Mouse (Mus musculus) liver, adult 2 months (tissue): ENCODE results near the gene Ccpg1os. TPM values are rescaled to one million over a fixed set of nuclear protein-coding genes. Genes with fewer than 3 reads are reported as not detected.

Experiments used
- DNase-seq: peaks from one replicate; pipeline ENCODE4 v3.0.0-alpha.2; 2011; ENCODE audit warnings: low read depth, low spot score; ENCODE audit errors: extremely low read depth
- H3K27ac ChIP-seq: fragments of 200-500 bp; replicated peaks from 2 replicates; pipeline ENCODE4 v1.5.1; 2012; ENCODE audit warnings: low read depth, mild to moderate bottlenecking, control low read depth, inconsistent platforms, low read length; ENCODE audit not compliant: insufficient read depth
- H3K27me3 ChIP-seq: fragments of 200-500 bp; 2 replicates; pipeline ENCODE4 v1.6.1; 2012; ENCODE audit warnings: mild to moderate bottlenecking, moderate library complexity, low read length, inconsistent platforms; ENCODE audit not compliant: control insufficient read depth, insufficient read depth
- H3K36me3 ChIP-seq: fragments of 200-500 bp; 2 replicates; pipeline ENCODE4 v1.6.1; 2012; ENCODE audit warnings: low read length, inconsistent platforms; ENCODE audit not compliant: control insufficient read depth, insufficient read depth
- H3K4me1 ChIP-seq: fragments of 200-500 bp; 2 replicates; pipeline ENCODE4 v1.6.1; 2011; ENCODE audit warnings: low read length; ENCODE audit not compliant: control insufficient read depth, insufficient read depth
- H3K4me3 ChIP-seq: fragments of 200-500 bp; 2 replicates; pipeline ENCODE4 v1.5.1; 2011; ENCODE audit warnings: low read depth, mild to moderate bottlenecking, control low read depth, low read length, moderate library complexity; ENCODE audit not compliant: insufficient read depth
- H3K79me2 ChIP-seq: fragments of 200-500 bp; 2 replicates; pipeline ENCODE4 v1.6.1; 2012; ENCODE audit warnings: inconsistent platforms, mild to moderate bottlenecking, low read length, moderate library complexity; ENCODE audit not compliant: control insufficient read depth, insufficient read depth
- H3K9ac ChIP-seq: fragments of 200-500 bp; 2 replicates; pipeline ENCODE4 v1.6.1; 2012; ENCODE audit warnings: low read depth, mild to moderate bottlenecking, control low read depth, inconsistent platforms, low read length
- CTCF ChIP-seq: fragments of 200-500 bp; IDR thresholded peaks from 2 replicates; pipeline ENCODE4 v1.5.1; 2011; ENCODE audit warnings: low read depth, low read length, control low read depth
- POLR2A ChIP-seq: fragments of 200-500 bp; IDR thresholded peaks from 2 replicates; pipeline ENCODE4 v1.6.1; 2011; ENCODE audit warnings: low read length, control low read depth; ENCODE audit not compliant: insufficient read depth; ENCODE audit errors: extremely low read depth
- WGBS: fragments of 180-500 bp; shearing (Covaris S2); methylation state at CpG from one replicate; pipeline ENCODE4 v1.1.7; 2018; 5-methylcytosine and 5-hydroxymethylcytosine counted together
- polyA plus RNA-seq: library from polyadenylated mRNA; depleted of rRNA; stranded (reverse); fragments of >200 nt; gene quantifications from 2 replicates; pipeline ENCODE4 v1.2.3, GENCODE M21; 2012
- total RNA-seq: library from RNA; depleted of rRNA; stranded (reverse); fragments of >200 nt; gene quantifications from 2 replicates; pipeline ENCODE4 v1.2.3, GENCODE M21; 2014

The Ccpg1os gene
- total and polyA plus RNA-seq, 2 experiments = 9.4 to 15.8 TPM

DNA sequence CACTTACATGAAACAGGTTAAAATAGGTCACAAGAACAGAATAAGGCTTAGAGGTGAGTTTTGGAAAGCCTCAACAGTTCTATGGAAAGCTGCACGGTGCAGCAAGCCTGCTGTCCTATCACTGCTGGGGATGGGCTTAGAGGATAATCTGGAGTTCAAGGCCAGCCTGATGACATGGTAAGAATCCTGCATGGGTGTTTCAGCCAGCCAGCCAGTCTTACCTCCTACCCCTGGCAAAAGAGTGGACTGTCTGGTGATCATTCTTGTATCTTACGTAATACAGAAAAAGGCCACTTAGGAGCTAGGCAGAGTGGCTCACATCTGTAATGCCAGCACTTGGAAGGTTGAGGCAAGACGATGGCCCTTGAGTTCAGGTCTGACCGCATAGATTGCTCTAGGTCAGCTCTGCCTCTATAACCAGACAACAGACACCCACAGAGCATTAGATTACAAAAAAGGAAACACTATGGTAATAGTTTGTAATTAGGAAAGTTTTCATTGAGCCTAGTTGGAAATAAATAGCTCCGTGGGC, 35.5 kb upstream of the Ccpg1os start:
- TF ChIP-seq POLR2A (no peak), CTCF (no peak)
- H3K9ac ChIP-seq = no peak overlapping the region
- no peaks in the 10 kb centered on the region for H3K4me1 ChIP-seq
- H3K79me2 ChIP-seq = no peaks in the 10 kb centered on the region
- DNase-seq = no peak
- no peak overlapping the region for H3K27ac ChIP-seq
- WGBS = 87% methylated on average over 5 of the region's 5 CpGs
- H3K4me3 ChIP-seq = no peak overlapping the region
- peaks cover 15% of the 10 kb centered on the region for H3K36me3 ChIP-seq
- H3K27me3 ChIP-seq = no peaks in the 10 kb centered on the region

DNA sequence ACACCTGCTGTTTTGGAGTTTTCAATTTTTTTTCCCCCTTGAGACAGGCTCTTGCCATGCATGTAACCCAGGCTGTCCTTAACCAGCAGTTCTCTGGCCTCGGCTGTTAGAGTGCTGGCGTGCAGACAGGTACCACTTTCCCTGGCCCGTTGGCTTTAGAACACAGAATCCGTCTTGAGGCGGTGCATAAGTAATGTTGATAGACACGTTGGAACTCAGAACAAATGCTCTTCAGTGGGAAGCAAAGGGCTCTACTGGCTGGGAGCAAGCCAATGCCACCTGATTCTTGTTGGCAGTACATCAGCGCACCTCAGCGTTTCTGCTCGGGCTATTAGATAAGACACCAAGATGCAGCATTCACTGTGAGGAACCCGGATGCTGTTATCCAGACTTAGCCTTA, 34.7 kb upstream of the Ccpg1os start:
- WGBS = 93% methylated on average over 10 of the region's 10 CpGs
- Histone ChIP-seq H3K36me3 (peaks cover 16% of the 10 kb centered on the region), H3K4me1 (no peaks in the 10 kb centered on the region), H3K27me3 (no peaks in the 10 kb centered on the region), H3K27ac (no peak overlapping the region), H3K4me3 (no peak overlapping the region), H3K9ac (no peak overlapping the region), H3K79me2 (no peaks in the 10 kb centered on the region)
- TF ChIP-seq POLR2A (no peak), CTCF (no peak)
- no peak for DNase-seq

DNA sequence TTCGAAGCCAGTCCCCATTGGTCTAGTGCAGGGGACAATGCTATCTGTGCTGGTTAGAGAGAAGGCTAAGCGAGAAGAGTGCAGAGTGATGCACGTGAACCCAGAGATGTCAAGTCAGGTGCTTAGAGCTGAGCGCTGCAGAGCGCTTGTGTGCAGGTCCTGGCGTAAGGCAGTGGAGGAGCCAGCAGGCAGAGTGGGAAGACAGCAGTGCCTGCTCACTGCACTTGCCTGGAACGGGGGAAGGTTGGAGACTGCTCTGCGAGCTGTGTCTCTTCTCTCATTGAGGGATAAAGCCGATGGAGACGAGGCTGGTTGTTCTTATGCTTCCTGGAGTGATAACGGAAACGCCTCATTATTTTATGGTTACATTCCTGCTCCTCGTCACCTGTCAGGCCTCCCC, 29.5 kb upstream of the Ccpg1os start:
- Histone ChIP-seq H3K79me2 (no peaks in the 10 kb centered on the region), H3K4me3 (no peak overlapping the region), H3K4me1 (no peaks in the 10 kb centered on the region), H3K9ac (no peak overlapping the region), H3K27me3 (no peaks in the 10 kb centered on the region), H3K27ac (no peak overlapping the region), H3K36me3 (peaks cover 58% of the 10 kb centered on the region)
- 89% methylated on average over 13 of the region's 13 CpGs for WGBS
- TF ChIP-seq POLR2A (no peak), CTCF (no peak)
- DNase-seq = no peak

DNA sequence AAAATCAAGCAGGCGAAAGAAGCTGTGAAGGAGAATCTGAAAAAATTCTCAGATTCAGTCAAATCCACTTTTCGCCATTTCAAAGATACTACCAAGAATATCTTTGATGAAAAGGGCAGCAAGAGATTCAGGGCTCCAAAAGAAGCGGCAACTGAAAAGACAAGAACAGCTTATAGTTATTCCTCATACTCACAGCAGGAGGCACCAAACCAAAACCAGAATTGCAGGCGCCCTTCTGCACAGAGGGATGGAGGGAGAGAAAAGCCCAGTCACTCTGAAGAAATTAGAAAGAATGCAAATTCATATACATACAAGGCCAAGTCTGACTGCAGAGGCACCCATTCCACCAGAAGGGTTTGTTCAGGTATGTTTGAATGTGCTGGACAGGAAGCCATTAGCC, 27.4 kb upstream of the Ccpg1os start:
- H3K4me3 ChIP-seq = no peak overlapping the region
- TF ChIP-seq CTCF (no peak), POLR2A (no peak)
- no peaks in the 10 kb centered on the region for H3K27me3 ChIP-seq
- no peaks in the 10 kb centered on the region for H3K79me2 ChIP-seq
- peaks cover 68% of the 10 kb centered on the region for H3K36me3 ChIP-seq
- no peaks in the 10 kb centered on the region; the same call in 1 of the 2 replicates for H3K4me1 ChIP-seq
- DNase-seq = no peak
- H3K9ac ChIP-seq = no peak overlapping the region
- WGBS = 96% methylated on average over 4 of the region's 4 CpGs
- no peak overlapping the region for H3K27ac ChIP-seq

DNA sequence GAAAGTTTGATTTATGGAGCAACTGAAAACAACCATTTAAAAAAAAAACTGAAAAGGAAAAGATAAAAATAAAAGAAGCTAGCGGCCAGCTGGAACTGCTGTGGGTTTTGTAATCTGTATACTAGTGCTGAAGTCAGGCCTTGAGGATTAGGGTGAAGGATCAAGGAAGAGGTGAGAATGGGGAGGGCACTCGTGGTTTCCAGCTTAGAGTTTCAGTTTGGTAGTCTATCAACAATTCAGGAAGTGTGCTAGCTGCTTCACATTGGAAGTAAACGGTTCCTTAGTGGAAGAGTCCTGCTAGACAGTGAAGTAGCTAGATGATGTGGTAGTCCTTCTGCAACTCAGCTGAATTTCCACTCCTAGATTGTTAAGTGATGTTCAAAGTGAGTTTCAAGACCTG, 23.2 kb upstream of the Ccpg1os start:
- no peak for TF ChIP-seq POLR2A
- TF ChIP-seq CTCF = no peak
- Histone ChIP-seq H3K4me1 (no peaks in the 10 kb centered on the region; the same call in 1 of the 2 replicates), H3K4me3 (no peak overlapping the region), H3K27me3 (no peaks in the 10 kb centered on the region), H3K36me3 (peaks cover 61% of the 10 kb centered on the region), H3K9ac (no peak overlapping the region), H3K27ac (no peak overlapping the region), H3K79me2 (no peaks in the 10 kb centered on the region)
- 68% methylated on average over 3 of the region's 3 CpGs for WGBS
- DNase-seq = no peak

DNA sequence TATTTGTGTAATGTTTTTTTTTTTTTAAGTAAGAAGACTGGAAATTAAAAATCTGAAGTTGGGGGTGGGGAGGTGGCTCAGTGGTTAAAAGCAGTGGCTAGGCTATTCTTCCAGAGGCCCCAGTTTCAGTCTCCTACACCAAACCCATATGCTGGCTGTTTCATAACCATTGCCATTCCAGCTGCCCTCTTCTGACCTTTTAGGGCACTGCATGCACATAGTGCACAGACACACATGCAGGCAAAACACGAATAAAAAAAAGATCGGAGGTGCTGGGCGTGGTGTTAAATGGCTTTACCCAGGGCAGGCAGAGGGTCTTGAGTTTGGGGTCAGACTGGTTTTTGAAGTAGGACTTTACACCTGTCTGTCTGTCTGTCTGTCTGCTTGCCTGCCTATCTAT, 21.0 kb upstream of the Ccpg1os start:
- 94% methylated on average over 3 of the region's 3 CpGs for WGBS
- Histone ChIP-seq H3K27ac (no peak overlapping the region), H3K9ac (no peak overlapping the region), H3K27me3 (no peaks in the 10 kb centered on the region), H3K79me2 (no peaks in the 10 kb centered on the region), H3K36me3 (peaks cover 51% of the 10 kb centered on the region), H3K4me1 (peaks cover 4% of the 10 kb centered on the region; the same call in 1 of the 2 replicates), H3K4me3 (no peak overlapping the region)
- DNase-seq = no peak
- TF ChIP-seq CTCF (no peak), POLR2A (no peak)
